Mouse (Mus musculus) cerebellum, adult 11 months (tissue): Measurements from ENCODE around the gene Prdx2.
A peak's percentile ranks its signal among the peaks of the same experiment; 100 is the strongest.

ENCODE experiments used
- DNase-seq: peaks from one replicate; pipeline ENCODE4 v3.0.0; 2022

The Prdx2 gene

GRCm38 (mm10) chr8:85013230-85013840 is 43.9 kb downstream of the Prdx2 start:
- peak; percentile 69 for DNase-seq

DNA sequence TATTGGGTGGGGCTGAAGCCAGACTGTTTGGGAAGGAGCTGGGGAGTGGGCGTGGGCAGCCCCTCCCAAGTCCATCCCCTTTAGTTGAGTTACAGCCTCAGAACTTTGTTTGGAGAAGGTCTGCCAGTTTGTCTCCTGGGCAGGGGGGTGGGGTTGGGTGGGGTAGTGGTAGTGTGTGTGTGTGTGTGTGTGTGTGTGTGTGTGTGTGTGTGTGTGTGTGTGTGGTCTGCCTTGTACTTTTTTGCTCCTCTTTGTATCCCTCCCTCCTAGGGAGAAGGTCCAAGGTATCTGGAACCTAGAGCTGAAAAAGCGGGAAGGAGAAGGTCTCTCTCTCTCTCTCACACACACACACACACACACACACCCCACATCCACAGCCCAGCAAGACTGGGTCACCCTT is 45.0 kb downstream of the Prdx2 start, which contains the start of gene Best2:
Best2 (minus strand) TSS at position 101 of the 400 bp plus-strand sequence.
- no peak for DNase-seq

- no peak for DNase-seq
These were observed 47.3 kb downstream of the Prdx2 start for GRCm38 (mm10) chr8:85016724-85017123.

DNA sequence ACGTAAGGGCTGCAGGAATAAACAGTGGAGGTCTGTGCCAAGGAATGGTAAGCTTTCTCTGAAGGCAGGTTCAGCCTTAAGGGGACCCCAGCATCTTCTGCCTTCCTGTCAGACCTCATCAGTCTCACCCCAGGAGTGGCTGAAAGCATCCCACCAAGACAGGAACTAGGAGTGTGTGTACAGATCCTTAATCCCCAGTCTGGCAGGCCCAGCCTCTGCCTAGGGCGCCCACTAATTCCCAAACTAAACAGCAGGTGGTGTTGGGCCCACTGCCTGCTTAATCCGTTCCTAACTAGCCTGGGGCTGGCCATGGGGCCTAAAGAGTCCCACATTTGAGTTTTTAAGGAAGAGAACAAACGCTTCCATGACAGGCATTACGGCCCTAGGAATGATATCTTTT is 47.8 kb downstream of the Prdx2 start:
- no peak for DNase-seq

GRCm38 (mm10) chr8:85021514-85022055 is 52.2 kb downstream of the Prdx2 start:
- DNase-seq = no peak

GRCm38 (mm10) chr8:85023846-85024245 is 54.5 kb downstream of the Prdx2 start:
- no peak for DNase-seq
